Mouse (Mus musculus) intestine, embryonic 16.5 days (tissue): ENCODE results near the gene Acyp1. TPM values are rescaled to one million over a fixed set of nuclear protein-coding genes. Genes with fewer than 3 reads are reported as not detected.

Source experiments
- ATAC-seq: fragments of 200-750 bp; cut with Nextera tagmentation; 2 replicates; pipeline ENCODE4 v1.8.0; 2017; ENCODE audit warnings: moderate TSS enrichment, moderate library complexity
- H3K27ac ChIP-seq: fragments of 300-500 bp; sonication (generic); 2 replicates; pipeline ENCODE4 v1.5.1; 2014; ENCODE audit warnings: mild to moderate bottlenecking, low read length
- H3K27me3 ChIP-seq: fragments of 300-500 bp; sonication (generic); replicated peaks from 2 replicates; pipeline ENCODE4 v1.6.1; 2014; ENCODE audit warnings: low read length, control low read depth, mixed read lengths; ENCODE audit not compliant: control insufficient read depth, insufficient read depth
- H3K36me3 ChIP-seq: fragments of 300-500 bp; sonication (generic); 2 replicates; pipeline ENCODE4 v1.6.1; 2014; ENCODE audit warnings: low read length, control low read depth; ENCODE audit not compliant: control insufficient read depth, insufficient read depth
- H3K4me1 ChIP-seq: fragments of 300-500 bp; sonication (generic); 2 replicates; pipeline ENCODE4 v1.6.1; 2014; ENCODE audit warnings: low read length, control low read depth, mixed read lengths; ENCODE audit not compliant: control insufficient read depth, insufficient read depth
- H3K4me2 ChIP-seq: fragments of 300-500 bp; sonication (generic); 2 replicates; pipeline ENCODE4 v1.6.1; 2014; ENCODE audit warnings: low read depth, low read length, control low read depth
- H3K4me3 ChIP-seq: fragments of 300-500 bp; sonication (generic); 2 replicates; pipeline ENCODE4 v1.5.1; 2014; ENCODE audit warnings: mild to moderate bottlenecking, low read length
- H3K9ac ChIP-seq: fragments of 300-500 bp; sonication (generic); 2 replicates; pipeline ENCODE4 v1.6.1; 2014; ENCODE audit warnings: low read depth, low read length
- H3K9me3 ChIP-seq: fragments of 300-500 bp; sonication (generic); 2 replicates; pipeline ENCODE4 v1.6.1; 2016; ENCODE audit warnings: low read length, control low read depth; ENCODE audit not compliant: control insufficient read depth
- WGBS: fragments of 180-500 bp; shearing (Covaris S2); extraction: QIAGEN DNeasy Blood & Tissue Kit; methylation state at CpG from one replicate; pipeline ENCODE4 v1.1.7; 2014; 5-methylcytosine and 5-hydroxymethylcytosine counted together
- microRNA-seq: library from miRNA; unstranded; fragments of <30 nt; microRNA quantifications from one replicate; pipeline ENCODE4, GENCODE M21; 2016
- polyA plus RNA-seq: library from polyadenylated mRNA; unstranded; fragments of >200 nt; fragmentation: Nextera tagmentation; extraction: Ambion mirVana; gene quantifications from 2 replicates; pipeline ENCODE4 v1.2.1, GENCODE M21; 2015

Acyp1 gene
- polyA plus RNA-seq, 1 experiment from 2014 or later = 52.3 TPM

GRCm38 (mm10) chr12:85227876-85228599 lies 60.2 kb downstream of the Acyp1 start:
- 69% methylated on average over 15 of the region's 15 CpGs for WGBS
- H3K4me3 ChIP-seq = no peak overlapping the region
- no peaks in the 10 kb centered on the region for H3K27me3 ChIP-seq
- H3K27ac ChIP-seq = no peak overlapping the region
- no peaks in the 10 kb centered on the region for H3K9me3 ChIP-seq
- no peak overlapping the region for H3K4me2 ChIP-seq
- ATAC-seq = no peak
- no peaks in the 10 kb centered on the region for H3K4me1 ChIP-seq
- H3K9ac ChIP-seq = no peak overlapping the region
- H3K36me3 ChIP-seq = peaks cover 15% of the 10 kb centered on the region

- H3K4me3 ChIP-seq = no peak overlapping the region
- H3K9me3 ChIP-seq = no peaks in the 10 kb centered on the region
- no peaks in the 10 kb centered on the region for H3K4me1 ChIP-seq
- no peak overlapping the region for H3K27ac ChIP-seq
- H3K27me3 ChIP-seq = no peaks in the 10 kb centered on the region
- peaks cover 17% of the 10 kb centered on the region for H3K36me3 ChIP-seq
- H3K9ac ChIP-seq = no peak overlapping the region
- H3K4me2 ChIP-seq = no peak overlapping the region
- WGBS = 47% methylated on average over 7 of the region's 7 CpGs
- ATAC-seq = no peak
Measured at GRCm38 (mm10) chr12:85227227-85227626, 61.0 kb downstream of the Acyp1 start.

Small RNA genes lying within 50 kb of the gene (microRNA-seq; reads per million reads assigned to microRNA genes)
- gene Mir6938 = not detected

Other genes starting within 250 kb of the Acyp1 start
- 1.7 and 2.3 TPM in 2 replicates for gene Prox2, start 177.7 kb downstream of the Acyp1 start, polyA plus RNA-seq
- 146 and 158 TPM in 2 replicates for gene Dlst, start 177.6 kb downstream of the Acyp1 start, polyA plus RNA-seq
- gene Rps6kl1, start 137.2 kb downstream of the Acyp1 start, polyA plus RNA-seq = 2.4 TPM in 2 replicates
- 12.4 and 14.0 TPM in 2 replicates for gene Pgf, start 110.6 kb downstream of the Acyp1 start, polyA plus RNA-seq
- gene Eif2b2, start 69.0 kb downstream of the Acyp1 start, polyA plus RNA-seq = 67.6 and 74.8 TPM in 2 replicates
- 5.5 and 5.7 TPM in 2 replicates for gene Mlh3, start 17.8 kb downstream of the Acyp1 start, polyA plus RNA-seq
- 1.5 TPM in 2 replicates for gene Zc2hc1c, start 153 bp upstream of the Acyp1 start, polyA plus RNA-seq
- 13.2 and 15.9 TPM in 2 replicates for gene Nek9, start 50.9 kb upstream of the Acyp1 start, polyA plus RNA-seq
- gene Tmed10, start 86.4 kb upstream of the Acyp1 start, polyA plus RNA-seq = 346 and 352 TPM in 2 replicates
- 6.4 and 6.6 TPM in 2 replicates for gene Fos, start 185.5 kb upstream of the Acyp1 start, polyA plus RNA-seq